ENCODE assay signal across 13 mouse cellular contexts in genomic region chr11:43270256-43270806, GRCm38 (mm10).
A peak's percentile ranks its signal among the peaks of the same experiment; 100 is the strongest.
DNase-seq lines count a peak whose midpoint lies in the region; ATAC-seq and TF ChIP-seq lines count a peak whose summit lies in the region.
"Had no signal": no experiment of that assay in that cellular context is flagged by ENCODE, and none has a peak within 500 bp of the region (broad histone marks: within the 10 kb centered on the region; RNA-seq: fewer than 3 reads in every experiment).

No protein-coding gene starts in this region.

- no peaks in the 10 kb centered on the region for H3K36me3 ChIP-seq in forebrain, embryonic 12.5 days (replicated peaks)
- H3K36me3 ChIP-seq in midbrain, postnatal 0 days (ENCODE audit: insufficient read depth, low read length): no peaks in the 10 kb centered on the region
- H3K36me3 ChIP-seq in intestine, embryonic 15.5 days: no peaks in the 10 kb centered on the region
- H3K36me3 ChIP-seq: limb, embryonic 15.5 days had no signal

- peak overlapping the region; percentile 78 for H3K27ac ChIP-seq in forebrain, embryonic 12.5 days
- H3K27ac ChIP-seq in layer of hippocampus, adult 2 months: peak overlapping the region; percentile 20; the same call in 1 of the 2 replicates
- H3K27ac ChIP-seq in midbrain, postnatal 0 days (ENCODE audit: low read depth, low read length): peak overlapping the region; percentile 52
- H3K27ac ChIP-seq in intestine, embryonic 15.5 days: no peak overlapping the region
- H3K27ac ChIP-seq: limb, embryonic 15.5 days had no signal

- H3K27me3 ChIP-seq in forebrain, embryonic 12.5 days: no peaks in the 10 kb centered on the region
- H3K27me3 ChIP-seq in midbrain, postnatal 0 days (ENCODE audit: insufficient read depth, low read length): no peaks in the 10 kb centered on the region
- H3K27me3 ChIP-seq in intestine, embryonic 15.5 days (replicated peaks): no peaks in the 10 kb centered on the region
- H3K27me3 ChIP-seq: limb, embryonic 15.5 days had no signal

- no peak for TF ChIP-seq CTCF in layer of hippocampus, adult 2 months (conservative IDR thresholded peaks at IDR 0.05)
- TF ChIP-seq CTCF in midbrain, postnatal 0 days (IDR thresholded peaks at IDR 0.05): no peak

- DNase-seq in frontal cortex, postnatal 36 days (ENCODE audit: low spot score in 2 of 2): peak; percentile 11 to 12
- no peak for DNase-seq in frontal cortex, postnatal 14 days (ENCODE audit: low spot score in 2 of 2)
- peak in 1 of 2 experiments; percentile 24 for DNase-seq in layer of hippocampus, adult 2 months (ENCODE audit: low spot score in 2 of 2)
- DNase-seq in midbrain, postnatal 0 days (ENCODE audit: low spot score): peak; percentile 64
- DNase-seq in B cell, adult 2 months: no peak
- DNase-seq in yolk sac, embryonic 10.5 days (ENCODE audit: low spot score): no peak
- DNase-seq: gastrocnemius, postnatal 25 days; kidney, postnatal 25 days; lung, postnatal 36 days; spleen, adult 18-20 months had no signal

- peak overlapping the region; percentile 11; the same call in 1 of the 2 replicates for H3K4me3 ChIP-seq in forebrain, embryonic 12.5 days (replicated peaks)
- H3K4me3 ChIP-seq in layer of hippocampus, adult 2 months: peak overlapping the region; percentile 18; the same call in 1 of the 2 replicates
- H3K4me3 ChIP-seq in midbrain, postnatal 0 days (ENCODE audit: low read depth, low read length): no peak overlapping the region
- no peak overlapping the region for H3K4me3 ChIP-seq in intestine, embryonic 15.5 days (replicated peaks)
- H3K4me3 ChIP-seq: limb, embryonic 15.5 days had no signal

- H3K4me2 ChIP-seq in forebrain, embryonic 12.5 days: peak overlapping the region; percentile 39
- H3K4me2 ChIP-seq in midbrain, postnatal 0 days (ENCODE audit: low read depth, low read length, poor library complexity, severe bottlenecking): peak overlapping the region; percentile 20
- no peak overlapping the region for H3K4me2 ChIP-seq in intestine, embryonic 15.5 days (replicated peaks)
- H3K4me2 ChIP-seq: limb, embryonic 15.5 days had no signal

- peak; percentile 85 for ATAC-seq in forebrain, embryonic 12.5 days (ENCODE audit: low FRiP score)
- peak; percentile 77 for ATAC-seq in midbrain, postnatal 0 days (ENCODE audit: low FRiP score)
- ATAC-seq in intestine, embryonic 15.5 days: no peak

- H3K9me3 ChIP-seq in forebrain, embryonic 12.5 days: no peaks in the 10 kb centered on the region
- no peaks in the 10 kb centered on the region for H3K9me3 ChIP-seq in midbrain, postnatal 0 days (ENCODE audit: low read length)
- no peaks in the 10 kb centered on the region for H3K9me3 ChIP-seq in intestine, embryonic 15.5 days
- H3K9me3 ChIP-seq: limb, embryonic 15.5 days had no signal

- no peak overlapping the region; the same call in 1 of the 2 replicates for H3K9ac ChIP-seq in forebrain, embryonic 12.5 days
- H3K9ac ChIP-seq in midbrain, postnatal 0 days (replicated peaks; ENCODE audit: low read length, poor library complexity, severe bottlenecking): 0 out of 2 replicates have a peak overlapping the region, but pooled peaks have one; percentile 19
- H3K9ac ChIP-seq in intestine, embryonic 15.5 days: no peak overlapping the region
- H3K9ac ChIP-seq: limb, embryonic 15.5 days had no signal

- 17% methylated on average over 10 of the region's 10 CpGs for WGBS in forebrain, embryonic 12.5 days
- WGBS in midbrain, postnatal 0 days: 12% methylated on average over 10 of the region's 10 CpGs
- 75% methylated on average over 10 of the region's 10 CpGs for WGBS in intestine, embryonic 15.5 days

- peaks cover 19% of the 10 kb centered on the region for H3K4me1 ChIP-seq in forebrain, embryonic 12.5 days
- H3K4me1 ChIP-seq in midbrain, postnatal 0 days (ENCODE audit: insufficient read depth, low read length): no peaks in the 10 kb centered on the region
- no peaks in the 10 kb centered on the region for H3K4me1 ChIP-seq in intestine, embryonic 15.5 days (replicated peaks)
- H3K4me1 ChIP-seq: limb, embryonic 15.5 days had no signal

Comparison
In these comparisons a context has a peak if more than half of its experiments do, and no peak if none do; other contexts are left out.
1. DNase-seq: peak in frontal cortex, postnatal 36 days (2 of 2) and midbrain, postnatal 0 days (single experiment); none in frontal cortex, postnatal 14 days (0 of 2), B cell, adult 2 months (0 of 2) and yolk sac, embryonic 10.5 days (single experiment).
2. H3K4me3 ChIP-seq: peak in forebrain, embryonic 12.5 days (single experiment) and layer of hippocampus, adult 2 months (single experiment); none in midbrain, postnatal 0 days (single experiment) and intestine, embryonic 15.5 days (single experiment).